Mouse (Mus musculus): ENCODE data around the gene Ahsa1. TPM values are rescaled to one million over a fixed set of nuclear protein-coding genes. Genes with fewer than 3 reads are reported as not detected.
"Not testable (repeated sequence)": the region's sequence is repeated elsewhere in the genome, so short reads cannot be mapped to it uniquely, and the experiment has no call there.

Ahsa1 gene
- polyA plus RNA-seq, 1 experiment from 2014 or later = 69.7 TPM

GRCm38 (mm10) chr12:87300441-87300690 is 34.1 kb downstream of the Ahsa1 start:
- H3K36me3 ChIP-seq (ENCODE audit: control insufficient read depth, insufficient read depth) = no peaks in the 10 kb centered on the region
- no peak for ATAC-seq
- H3K4me3 ChIP-seq (ENCODE audit: low read depth, low read length) = peak overlapping the region; percentile 70
- H3K27ac ChIP-seq (ENCODE audit: low read depth, low read length) = no peak overlapping the region
- no peaks in the 10 kb centered on the region for H3K4me1 ChIP-seq (replicated peaks; ENCODE audit: control insufficient read depth, insufficient read depth, low read length)
- WGBS = 3% methylated on average over 9 of the region's 9 CpGs
- no peaks in the 10 kb centered on the region for H3K9me3 ChIP-seq (ENCODE audit: control insufficient read depth)
- peak overlapping the region; percentile 99 for H3K4me2 ChIP-seq (replicated peaks; ENCODE audit: low read depth)
- no peaks in the 10 kb centered on the region; the same call in 1 of the 2 replicates for H3K27me3 ChIP-seq (replicated peaks; ENCODE audit: control insufficient read depth, insufficient read depth, low read length)
- no peak for TF ChIP-seq CTCF (IDR thresholded peaks at IDR 0.05; ENCODE audit: low read depth)
- H3K9ac ChIP-seq (ENCODE audit: low read depth, low read length) = no peak overlapping the region

DNA sequence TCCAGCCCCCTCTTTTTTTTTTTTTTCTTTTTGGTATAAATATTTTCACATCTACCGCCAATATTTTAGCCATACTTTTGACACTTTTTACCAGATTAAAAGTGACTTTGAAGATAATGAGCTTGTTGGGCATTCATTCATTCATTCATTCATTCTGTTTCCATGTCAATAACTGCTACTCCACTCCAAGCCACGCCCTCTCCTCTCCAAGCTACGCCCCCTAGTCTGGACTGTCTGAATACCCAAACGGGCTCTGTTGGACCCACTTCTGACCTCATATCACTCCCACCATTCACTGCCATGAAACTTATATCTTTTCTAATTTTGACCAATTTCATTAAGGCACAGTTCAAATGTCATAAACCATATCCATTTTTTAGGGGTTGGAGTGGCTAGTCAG is 34.9 kb downstream of the Ahsa1 start:
- Histone ChIP-seq H3K4me3 (ENCODE audit: low read depth, low read length) (no peak overlapping the region), H3K9me3 (ENCODE audit: control insufficient read depth) (no peaks in the 10 kb centered on the region), H3K27ac (ENCODE audit: low read depth, low read length) (no peak overlapping the region), H3K27me3 (replicated peaks; ENCODE audit: control insufficient read depth, insufficient read depth, low read length) (no peaks in the 10 kb centered on the region; the same call in 1 of the 2 replicates), H3K36me3 (ENCODE audit: control insufficient read depth, insufficient read depth) (no peaks in the 10 kb centered on the region), H3K9ac (ENCODE audit: low read depth, low read length) (no peak overlapping the region), H3K4me1 (replicated peaks; ENCODE audit: control insufficient read depth, insufficient read depth, low read length) (no peaks in the 10 kb centered on the region), H3K4me2 (replicated peaks; ENCODE audit: low read depth) (no peak overlapping the region)
- 55% methylated on average over 4 of the region's 4 CpGs for WGBS
- no peak for ATAC-seq
- TF ChIP-seq CTCF (IDR thresholded peaks at IDR 0.05; ENCODE audit: low read depth) = no peak

- no peak for TF ChIP-seq CTCF (IDR thresholded peaks at IDR 0.05; ENCODE audit: low read depth)
- peaks cover 27% of the 10 kb centered on the region for H3K36me3 ChIP-seq (ENCODE audit: control insufficient read depth, insufficient read depth)
- H3K27me3 ChIP-seq (replicated peaks; ENCODE audit: control insufficient read depth, insufficient read depth, low read length) = no peaks in the 10 kb centered on the region
- H3K9ac ChIP-seq (ENCODE audit: low read depth, low read length) = no peak overlapping the region
- ATAC-seq = no peak
- H3K9me3 ChIP-seq (ENCODE audit: control insufficient read depth) = no peaks in the 10 kb centered on the region
- H3K4me2 ChIP-seq (replicated peaks; ENCODE audit: low read depth) = no peak overlapping the region
- no peaks in the 10 kb centered on the region for H3K4me1 ChIP-seq (replicated peaks; ENCODE audit: control insufficient read depth, insufficient read depth, low read length)
- WGBS = 45% methylated on average over 13 of the region's 13 CpGs
- H3K27ac ChIP-seq (ENCODE audit: low read depth, low read length) = no peak overlapping the region
- no peak overlapping the region for H3K4me3 ChIP-seq (ENCODE audit: low read depth, low read length)
These were observed 39.7 kb downstream of the Ahsa1 start for GRCm38 (mm10) chr12:87305767-87306583.

GRCm38 (mm10) chr12:87306584-87306844 is 40.2 kb downstream of the Ahsa1 start:
- H3K4me1 ChIP-seq (replicated peaks; ENCODE audit: control insufficient read depth, insufficient read depth, low read length); H3K27ac ChIP-seq (ENCODE audit: low read depth, low read length); H3K27me3 ChIP-seq (replicated peaks; ENCODE audit: control insufficient read depth, insufficient read depth, low read length); H3K4me3 ChIP-seq (ENCODE audit: low read depth, low read length); ATAC-seq; H3K9ac ChIP-seq (ENCODE audit: low read depth, low read length); H3K9me3 ChIP-seq (ENCODE audit: control insufficient read depth); H3K4me2 ChIP-seq (replicated peaks; ENCODE audit: low read depth): not testable (repeated sequence)
- 81% methylated on average over 4 of the region's 4 CpGs for WGBS
- H3K36me3 ChIP-seq (ENCODE audit: control insufficient read depth, insufficient read depth) = peaks cover 32% of the 10 kb centered on the region

DNA sequence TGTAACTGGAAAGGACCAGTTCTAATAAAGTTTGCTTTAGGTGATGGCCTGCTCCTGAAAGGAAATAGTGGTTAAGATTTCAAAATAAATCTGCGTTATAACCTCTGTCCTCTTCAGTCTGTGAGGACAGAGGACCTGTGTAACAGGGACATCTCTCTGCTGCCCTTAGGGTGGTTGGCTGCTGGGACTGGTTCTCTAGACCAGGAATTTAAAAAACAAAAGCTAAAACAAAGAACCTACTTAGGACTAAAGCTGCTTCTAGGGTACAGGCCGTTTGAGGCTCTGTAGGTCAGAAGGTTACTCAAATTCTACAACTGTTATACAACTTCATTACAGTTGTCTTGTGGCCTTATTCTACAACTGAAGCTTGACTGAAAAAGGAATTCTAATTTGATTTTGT is 46.8 kb downstream of the Ahsa1 start:
- no peak overlapping the region for H3K4me3 ChIP-seq (ENCODE audit: low read depth, low read length)
- H3K9me3 ChIP-seq (ENCODE audit: control insufficient read depth) = no peaks in the 10 kb centered on the region
- no peak overlapping the region for H3K9ac ChIP-seq (ENCODE audit: low read depth, low read length)
- no peaks in the 10 kb centered on the region for H3K4me1 ChIP-seq (replicated peaks; ENCODE audit: control insufficient read depth, insufficient read depth, low read length)
- ATAC-seq = no peak
- H3K4me2 ChIP-seq (replicated peaks; ENCODE audit: low read depth) = no peak overlapping the region
- TF ChIP-seq CTCF (IDR thresholded peaks at IDR 0.05; ENCODE audit: low read depth) = no peak
- no peak overlapping the region for H3K27ac ChIP-seq (ENCODE audit: low read depth, low read length)
- peaks cover 49% of the 10 kb centered on the region for H3K36me3 ChIP-seq (ENCODE audit: control insufficient read depth, insufficient read depth)
- WGBS = 72% methylated on average over 2 of the region's 2 CpGs
- no peaks in the 10 kb centered on the region for H3K27me3 ChIP-seq (replicated peaks; ENCODE audit: control insufficient read depth, insufficient read depth, low read length)

DNA sequence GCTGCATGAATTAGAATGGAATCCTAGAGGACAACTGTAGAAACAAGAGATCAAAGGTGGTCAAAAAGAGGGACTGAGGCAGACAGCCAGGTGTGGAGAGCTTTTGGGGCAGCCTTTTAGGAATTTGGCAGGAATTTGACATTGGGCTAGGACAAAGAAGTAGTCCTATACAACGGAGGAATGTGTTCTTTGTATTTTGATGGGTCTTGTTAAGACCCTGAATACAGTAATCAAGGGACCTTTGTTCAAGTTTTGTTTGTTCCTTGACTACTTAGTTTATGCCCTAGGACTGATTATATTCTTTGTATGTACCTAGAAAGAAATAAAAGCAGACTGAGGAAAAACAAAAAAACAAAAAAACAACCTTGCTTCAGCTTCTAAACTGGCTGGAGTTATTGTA is 51.7 kb downstream of the Ahsa1 start:
- no peak overlapping the region for H3K4me2 ChIP-seq (replicated peaks; ENCODE audit: low read depth)
- no peak for TF ChIP-seq CTCF (IDR thresholded peaks at IDR 0.05; ENCODE audit: low read depth)
- no peaks in the 10 kb centered on the region for H3K9me3 ChIP-seq (ENCODE audit: control insufficient read depth)
- H3K4me3 ChIP-seq (ENCODE audit: low read depth, low read length) = no peak overlapping the region
- no peaks in the 10 kb centered on the region for H3K4me1 ChIP-seq (replicated peaks; ENCODE audit: control insufficient read depth, insufficient read depth, low read length)
- H3K27me3 ChIP-seq (replicated peaks; ENCODE audit: control insufficient read depth, insufficient read depth, low read length) = no peaks in the 10 kb centered on the region
- no peak overlapping the region for H3K27ac ChIP-seq (ENCODE audit: low read depth, low read length)
- no peak overlapping the region for H3K9ac ChIP-seq (ENCODE audit: low read depth, low read length)
- WGBS = 67% methylated on average over 1 of the region's 1 CpGs
- peaks cover 8% of the 10 kb centered on the region for H3K36me3 ChIP-seq (ENCODE audit: control insufficient read depth, insufficient read depth)
- ATAC-seq = no peak

DNA sequence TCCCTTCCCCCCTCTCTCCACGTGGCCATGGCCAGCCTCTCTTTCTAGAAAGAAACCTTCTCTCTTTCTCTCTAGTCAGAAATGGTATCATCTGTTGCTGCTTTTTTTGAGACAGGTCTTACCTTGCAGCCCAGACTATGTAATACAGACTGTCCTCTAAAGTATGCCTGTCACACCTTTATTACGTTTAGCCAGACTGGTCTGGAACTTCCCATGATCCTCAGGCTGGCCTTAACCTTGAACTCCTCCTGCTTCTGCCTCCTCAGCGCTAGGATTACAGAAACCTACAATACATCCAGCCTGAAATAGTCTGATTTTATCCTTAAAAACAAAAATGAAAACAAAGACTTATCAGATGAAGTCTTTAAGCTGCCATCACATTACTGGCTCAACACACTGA is 53.0 kb downstream of the Ahsa1 start:
- no peak for TF ChIP-seq CTCF (IDR thresholded peaks at IDR 0.05; ENCODE audit: low read depth)
- no peak for ATAC-seq
- no peak overlapping the region for H3K4me2 ChIP-seq (replicated peaks; ENCODE audit: low read depth)
- 88% methylated on average over 3 of the region's 3 CpGs for WGBS
- no peak overlapping the region for H3K4me3 ChIP-seq (ENCODE audit: low read depth, low read length)
- H3K4me1 ChIP-seq (replicated peaks; ENCODE audit: control insufficient read depth, insufficient read depth, low read length) = no peaks in the 10 kb centered on the region
- no peak overlapping the region for H3K27ac ChIP-seq (ENCODE audit: low read depth, low read length)
- H3K9me3 ChIP-seq (ENCODE audit: control insufficient read depth) = no peaks in the 10 kb centered on the region
- peaks cover 13% of the 10 kb centered on the region; the same call in 1 of the 2 replicates for H3K36me3 ChIP-seq (ENCODE audit: control insufficient read depth, insufficient read depth)
- no peaks in the 10 kb centered on the region for H3K27me3 ChIP-seq (replicated peaks; ENCODE audit: control insufficient read depth, insufficient read depth, low read length)
- no peak overlapping the region for H3K9ac ChIP-seq (ENCODE audit: low read depth, low read length)

Small RNA genes within 50 kb of the gene (microRNA-seq; reads per million reads assigned to microRNA genes)
- gene Gm47293 = not detected

Other genes starting within 250 kb of the Ahsa1 start
- gene Tmem63c, start 245.1 kb upstream of the Ahsa1 start, polyA plus RNA-seq (2015; fragmentation: Nextera tagmentation; extraction: Ambion mirVana) = 0.52 and 0.71 TPM in 2 replicates
- 2.0 and 2.8 TPM in 2 replicates for gene Ngb, start 163.9 kb upstream of the Ahsa1 start, polyA plus RNA-seq (2015; fragmentation: Nextera tagmentation; extraction: Ambion mirVana)
- gene Gstz1, start 119.3 kb upstream of the Ahsa1 start, polyA plus RNA-seq (2015; fragmentation: Nextera tagmentation; extraction: Ambion mirVana) = 58.8 and 62.4 TPM in 2 replicates
- gene Pomt2, start 118.5 kb upstream of the Ahsa1 start, polyA plus RNA-seq (2015; fragmentation: Nextera tagmentation; extraction: Ambion mirVana) = 5.7 and 6.2 TPM in 2 replicates
- 0.33 and 0.94 TPM in 2 replicates for gene Samd15, start 66.8 kb upstream of the Ahsa1 start, polyA plus RNA-seq (2015; fragmentation: Nextera tagmentation; extraction: Ambion mirVana)
- gene Tmed8, start 66.0 kb upstream of the Ahsa1 start, polyA plus RNA-seq (2015; fragmentation: Nextera tagmentation; extraction: Ambion mirVana) = 0.98 and 1.1 TPM in 2 replicates
- gene Noxred1, start 27.7 kb upstream of the Ahsa1 start, polyA plus RNA-seq (2015; fragmentation: Nextera tagmentation; extraction: Ambion mirVana) = 0.14 and 0.21 TPM in 2 replicates
- gene Vipas39, start 223 bp upstream of the Ahsa1 start, polyA plus RNA-seq (2015; fragmentation: Nextera tagmentation; extraction: Ambion mirVana) = 23.4 and 28.9 TPM in 2 replicates
- 0.23 and 0.55 TPM in 2 replicates for gene Ism2, start 33.2 kb downstream of the Ahsa1 start, polyA plus RNA-seq (2015; fragmentation: Nextera tagmentation; extraction: Ambion mirVana)
- 186 and 199 TPM in 2 replicates for gene Sptlc2, start 121.9 kb downstream of the Ahsa1 start, polyA plus RNA-seq (2015; fragmentation: Nextera tagmentation; extraction: Ambion mirVana)
- 250 and 272 TPM in 2 replicates for gene Slirp, start 177.4 kb downstream of the Ahsa1 start, polyA plus RNA-seq (2015; fragmentation: Nextera tagmentation; extraction: Ambion mirVana)
- gene Alkbh1, start 177.5 kb downstream of the Ahsa1 start, polyA plus RNA-seq (2015; fragmentation: Nextera tagmentation; extraction: Ambion mirVana) = 13.6 and 21.9 TPM in 2 replicates
- gene Snw1, start 205.8 kb downstream of the Ahsa1 start, polyA plus RNA-seq (2015; fragmentation: Nextera tagmentation; extraction: Ambion mirVana) = 66.9 and 70.7 TPM in 2 replicates
- gene Gm5788, start 228.2 kb downstream of the Ahsa1 start, polyA plus RNA-seq (2015; fragmentation: Nextera tagmentation; extraction: Ambion mirVana) = not detected in 2 replicates
- gene Gm8300, start 247.8 kb downstream of the Ahsa1 start, polyA plus RNA-seq (2015; fragmentation: Nextera tagmentation; extraction: Ambion mirVana) = not detected in 2 replicates

Data from intestine, postnatal 0 days (tissue).